Mouse (Mus musculus) lung, postnatal 0 days (tissue): ENCODE measurements around the gene Myo1e.

ENCODE experiments used
- CTCF ChIP-seq: IDR thresholded peaks from 2 replicates; pipeline ENCODE4 v1.5.1; 2016; ENCODE audit warnings: antibody characterized with exemption, mild to moderate bottlenecking
- EP300 ChIP-seq: IDR thresholded peaks from 2 replicates; pipeline ENCODE4 v1.6.1; 2016; ENCODE audit warnings: antibody characterized with exemption, mild to moderate bottlenecking, control low read depth

- TF ChIP-seq CTCF: no peak
- no peak for TF ChIP-seq EP300
These were observed 194.9 kb downstream of the Myo1e start for GRCm38 (mm10) chr9:70401937-70402539.
